Mouse (Mus musculus) ES-Bruce4 (cell line): ENCODE results near the gene Slc48a1. TPM values are rescaled to one million over a fixed set of nuclear protein-coding genes. Genes with fewer than 3 reads are reported as not detected.

ENCODE experiments used
- H3K27ac ChIP-seq: 2 replicates; pipeline ENCODE4 v1.5.1; 2012; ENCODE audit warnings: low read length, inconsistent platforms; ENCODE audit not compliant: insufficient read depth
- H3K27me3 ChIP-seq: 2 replicates; pipeline ENCODE4 v1.6.1; 2012; ENCODE audit warnings: mild to moderate bottlenecking, low read length, inconsistent platforms; ENCODE audit not compliant: control insufficient read depth, poor library complexity, insufficient read depth, severe bottlenecking
- H3K36me3 ChIP-seq: 2 replicates; pipeline ENCODE4 v1.6.1; 2012; ENCODE audit warnings: inconsistent platforms, mild to moderate bottlenecking, low read length, moderate library complexity; ENCODE audit not compliant: control insufficient read depth, poor library complexity, insufficient read depth, severe bottlenecking
- H3K4me1 ChIP-seq: one replicate; pipeline ENCODE4 v1.8.1; 2011; ENCODE audit warnings: low read length; ENCODE audit not compliant: control insufficient read depth, insufficient read depth
- H3K4me3 ChIP-seq: 2 replicates; pipeline ENCODE4 v1.5.1; 2011; ENCODE audit warnings: low read depth, mild to moderate bottlenecking, low read length
- H3K9ac ChIP-seq: 2 replicates; pipeline ENCODE4 v1.6.1; 2012; ENCODE audit warnings: low read depth, mild to moderate bottlenecking, inconsistent platforms; ENCODE audit not compliant: poor library complexity, severe bottlenecking
- H3K9me3 ChIP-seq: replicated peaks from 2 replicates; pipeline ENCODE4 v1.6.1; 2012; ENCODE audit warnings: mild to moderate bottlenecking, low read length, inconsistent platforms; ENCODE audit not compliant: control insufficient read depth, poor library complexity, insufficient read depth, severe bottlenecking
- CTCF ChIP-seq: IDR thresholded peaks from one replicate; pipeline ENCODE4 v1.8.1; 2011; ENCODE audit warnings: low read depth, low read length
- EP300 ChIP-seq: IDR thresholded peaks from 2 replicates; pipeline ENCODE4 v1.6.1; 2011; ENCODE audit warnings: low read depth, low read length; ENCODE audit not compliant: insufficient read depth
- POLR2A ChIP-seq: IDR thresholded peaks from one replicate; pipeline ENCODE4 v1.8.1; 2011; ENCODE audit warnings: low read length; ENCODE audit not compliant: insufficient read depth
- polyA plus RNA-seq: library from polyadenylated mRNA; stranded (reverse); fragments of >200 nt; gene quantifications from 2 replicates; pipeline ENCODE4 v1.2.4, GENCODE M21; 2011; ENCODE audit warnings: low read depth; ENCODE audit not compliant: missing spikeins, insufficient read depth, insufficient read length

The Slc48a1 gene
- polyA plus RNA-seq, 1 experiment: 17.2 TPM

- TF ChIP-seq CTCF (no peak), POLR2A (no peak), EP300 (no peak)
- Histone ChIP-seq H3K27me3 (no peaks in the 10 kb centered on the region), H3K36me3 (no peaks in the 10 kb centered on the region), H3K4me3 (no peak overlapping the region), H3K9ac (no peak overlapping the region), H3K27ac (no peak overlapping the region), H3K9me3 (no peaks in the 10 kb centered on the region), H3K4me1 (no peaks in the 10 kb centered on the region)
These were observed 38.1 kb downstream of the Slc48a1 start for GRCm38 (mm10) chr15:97816199-97816994.

GRCm38 (mm10) chr15:97819937-97820336, 41.6 kb downstream of the Slc48a1 start:
- H3K36me3 ChIP-seq: no peaks in the 10 kb centered on the region
- no peaks in the 10 kb centered on the region for H3K4me1 ChIP-seq
- H3K4me3 ChIP-seq: no peak overlapping the region
- TF ChIP-seq CTCF (no peak), POLR2A (no peak)
- H3K9ac ChIP-seq: no peak overlapping the region
- no peaks in the 10 kb centered on the region for H3K27me3 ChIP-seq
- no peak overlapping the region for H3K27ac ChIP-seq
- no peaks in the 10 kb centered on the region for H3K9me3 ChIP-seq

DNA sequence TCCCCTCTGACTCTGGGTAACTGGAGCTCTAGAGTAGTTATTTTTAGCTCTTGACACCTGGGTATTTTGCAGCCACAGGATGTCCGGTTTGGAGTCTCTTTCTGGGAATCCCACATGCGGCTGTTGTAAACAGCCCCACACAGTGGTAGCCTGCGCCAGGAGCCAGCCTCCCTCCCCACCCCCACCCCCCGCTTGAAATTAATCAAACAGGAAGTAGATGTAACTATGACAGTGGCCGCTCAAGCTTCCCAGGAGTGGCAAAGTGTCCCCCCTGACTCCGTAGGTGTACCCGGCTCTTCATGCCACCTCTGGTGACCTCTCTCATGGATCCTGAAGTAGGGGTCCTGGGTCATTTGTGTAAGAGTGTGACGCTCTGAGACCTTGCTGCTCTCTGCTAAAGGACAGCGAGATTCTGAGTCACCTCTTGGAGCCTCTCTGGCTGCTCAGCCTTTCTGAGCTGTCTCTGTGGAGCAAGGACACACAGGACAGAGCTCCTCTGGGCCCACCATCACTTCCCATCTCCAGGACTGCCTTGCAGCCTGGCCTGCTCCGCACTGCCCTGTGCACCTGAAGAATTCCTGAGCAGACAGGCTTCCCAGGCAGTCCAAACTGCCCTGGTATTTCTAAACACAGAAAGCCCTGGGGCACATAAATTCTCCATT, 43.1 kb downstream of the Slc48a1 start:
- no peak overlapping the region for H3K4me3 ChIP-seq
- TF ChIP-seq EP300: no peak
- no peak overlapping the region for H3K9ac ChIP-seq
- no peaks in the 10 kb centered on the region for H3K27me3 ChIP-seq
- H3K4me1 ChIP-seq: no peaks in the 10 kb centered on the region
- no peaks in the 10 kb centered on the region for H3K9me3 ChIP-seq
- H3K27ac ChIP-seq: no peak overlapping the region
- H3K36me3 ChIP-seq: no peaks in the 10 kb centered on the region

- H3K9ac ChIP-seq: no peak overlapping the region
- no peak overlapping the region for H3K27ac ChIP-seq
- no peaks in the 10 kb centered on the region for H3K36me3 ChIP-seq
- no peak overlapping the region for H3K4me3 ChIP-seq
- TF ChIP-seq EP300: no peak
- TF ChIP-seq POLR2A: no peak
- no peak for TF ChIP-seq CTCF
- no peaks in the 10 kb centered on the region for H3K9me3 ChIP-seq
- no peaks in the 10 kb centered on the region for H3K27me3 ChIP-seq
- H3K4me1 ChIP-seq: no peaks in the 10 kb centered on the region
These were observed 43.7 kb downstream of the Slc48a1 start for GRCm38 (mm10) chr15:97821983-97822363.

DNA sequence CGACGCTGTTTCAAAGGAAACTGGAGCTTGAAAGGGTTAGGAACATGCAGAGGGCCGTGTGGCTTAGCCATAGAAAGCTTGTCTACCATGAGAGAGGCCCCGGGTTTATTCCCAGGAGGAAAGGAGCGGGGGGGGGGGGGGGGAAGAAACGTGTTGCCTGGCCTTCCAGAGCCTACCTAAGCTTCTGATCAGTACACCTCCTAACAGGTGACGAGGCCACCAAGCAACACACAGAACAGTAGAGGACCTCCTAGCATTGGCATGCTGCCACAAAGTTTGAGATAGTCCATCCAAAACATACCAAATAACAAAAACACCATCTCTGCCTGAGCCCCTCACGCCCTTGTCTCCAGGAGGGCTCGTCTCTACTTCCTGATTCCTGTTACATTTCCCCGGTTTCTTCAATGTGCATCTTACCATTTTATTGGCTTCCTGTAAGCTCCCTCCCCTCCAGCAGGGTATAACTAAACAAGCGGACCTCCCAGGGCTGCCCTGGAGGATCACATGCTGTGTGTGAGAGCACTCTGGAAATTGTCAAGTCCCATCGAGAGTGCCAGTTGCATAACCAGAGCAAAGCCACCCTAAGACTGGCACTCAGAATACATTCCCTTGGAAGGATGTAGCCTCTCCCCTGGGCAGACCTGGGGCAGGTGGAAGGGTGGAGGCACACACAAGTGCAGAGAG, 44.4 kb downstream of the Slc48a1 start:
- Histone ChIP-seq H3K27ac (no peak overlapping the region), H3K36me3 (no peaks in the 10 kb centered on the region), H3K9me3 (no peaks in the 10 kb centered on the region), H3K27me3 (no peaks in the 10 kb centered on the region), H3K9ac (no peak overlapping the region), H3K4me3 (no peak overlapping the region), H3K4me1 (no peaks in the 10 kb centered on the region)
- TF ChIP-seq POLR2A (no peak), CTCF (no peak), EP300 (no peak)

GRCm38 (mm10) chr15:97823479-97823878, 45.2 kb downstream of the Slc48a1 start:
- H3K4me3 ChIP-seq: no peak overlapping the region
- TF ChIP-seq EP300 (no peak), CTCF (no peak), POLR2A (no peak)
- H3K9ac ChIP-seq: no peak overlapping the region
- no peaks in the 10 kb centered on the region for H3K9me3 ChIP-seq
- no peaks in the 10 kb centered on the region for H3K36me3 ChIP-seq
- no peak overlapping the region for H3K27ac ChIP-seq
- no peaks in the 10 kb centered on the region for H3K27me3 ChIP-seq
- no peaks in the 10 kb centered on the region for H3K4me1 ChIP-seq
